Mouse (Mus musculus) heart, embryonic 11.5 days (tissue): ENCODE results near the gene Disp1. TPM values are rescaled to one million over a fixed set of nuclear protein-coding genes. Genes with fewer than 3 reads are reported as not detected.

Source experiments
- ATAC-seq: fragments of 200-750 bp; cut with Nextera tagmentation; replicated peaks from 2 replicates; pipeline ENCODE4 v1.8.0; 2017; ENCODE audit warnings: moderate library complexity; ENCODE audit not compliant: insufficient number of reproducible peaks, low FRiP score, low TSS enrichment
- H3K27ac ChIP-seq: fragments of 300-500 bp; sonication (generic); 2 replicates; pipeline ENCODE4 v1.5.1; 2014; ENCODE audit warnings: mild to moderate bottlenecking, low read depth, low read length
- H3K27me3 ChIP-seq: fragments of 300-500 bp; sonication (generic); 2 replicates; pipeline ENCODE4 v1.6.1; 2014; ENCODE audit warnings: mild to moderate bottlenecking, low read length, mixed read lengths; ENCODE audit not compliant: control insufficient read depth, insufficient read depth
- H3K36me3 ChIP-seq: fragments of 300-500 bp; sonication (generic); 2 replicates; pipeline ENCODE4 v1.6.1; 2014; ENCODE audit warnings: mild to moderate bottlenecking, low read length, moderate library complexity, mixed read lengths; ENCODE audit not compliant: control insufficient read depth, insufficient read depth
- H3K4me1 ChIP-seq: fragments of 300-500 bp; sonication (generic); 2 replicates; pipeline ENCODE4 v1.6.1; 2014; ENCODE audit warnings: low read length; ENCODE audit not compliant: control insufficient read depth, insufficient read depth
- H3K4me2 ChIP-seq: fragments of 300-500 bp; sonication (generic); 2 replicates; pipeline ENCODE4 v1.6.1; 2014; ENCODE audit warnings: mild to moderate bottlenecking, moderate library complexity
- H3K4me3 ChIP-seq: fragments of 300-500 bp; sonication (generic); 2 replicates; pipeline ENCODE4 v1.5.1; 2014; ENCODE audit warnings: low read depth, low read length
- H3K9ac ChIP-seq: fragments of 300-500 bp; sonication (generic); 2 replicates; pipeline ENCODE4 v1.6.1; 2014; ENCODE audit warnings: mild to moderate bottlenecking, low read depth, low read length, moderate library complexity
- H3K9me3 ChIP-seq: fragments of 300-500 bp; sonication (generic); replicated peaks from 2 replicates; pipeline ENCODE4 v1.6.1; 2016; ENCODE audit warnings: low read length; ENCODE audit not compliant: control insufficient read depth
- WGBS: fragments of 180-500 bp; shearing (Covaris S2); extraction: QIAGEN DNeasy Blood & Tissue Kit; methylation state at CpG from one replicate; pipeline ENCODE4 v1.1.7; 2014; ENCODE audit not compliant: insufficient replicate concordance; 5-methylcytosine and 5-hydroxymethylcytosine counted together
- polyA plus RNA-seq: library from polyadenylated mRNA; unstranded; fragments of >200 nt; fragmentation: Nextera tagmentation; extraction: Ambion mirVana; gene quantifications from 2 replicates; pipeline ENCODE4 v1.2.1, GENCODE M21; 2014

The Disp1 gene
- polyA plus RNA-seq, 1 experiment from 2014 or later, result 12.6 TPM

DNA sequence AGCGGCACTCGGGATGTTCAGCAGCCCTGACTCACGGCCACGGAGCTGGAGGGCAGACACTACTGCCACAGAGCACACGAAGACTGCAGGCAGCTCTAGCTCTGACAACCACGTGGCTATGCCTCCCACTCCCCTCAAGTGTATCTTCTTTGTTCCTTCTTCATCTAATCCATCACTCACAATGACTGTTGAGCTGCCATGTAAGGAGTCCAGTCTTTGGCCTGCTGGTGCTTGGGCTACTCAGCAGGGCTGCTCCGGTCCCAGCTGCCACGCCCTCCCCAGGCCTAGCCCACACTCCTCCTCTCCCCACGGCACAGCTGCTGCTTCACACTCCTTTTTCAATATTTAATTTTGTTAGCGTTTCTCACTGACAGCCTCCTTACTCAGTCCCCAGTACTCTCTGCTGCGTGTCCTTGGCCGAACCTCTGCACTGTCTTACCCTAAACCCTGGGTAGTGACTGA, 70.9 kb downstream of the Disp1 start:
- Histone ChIP-seq H3K4me1 (peaks cover 32% of the 10 kb centered on the region), H3K36me3 (no peaks in the 10 kb centered on the region), H3K4me2 (no peak overlapping the region), H3K27me3 (no peaks in the 10 kb centered on the region), H3K9ac (no peak overlapping the region), H3K4me3 (no peak overlapping the region), H3K9me3 (no peaks in the 10 kb centered on the region), H3K27ac (no peak overlapping the region)
- ATAC-seq, result no peak
- 53% methylated on average over 12 of the region's 12 CpGs for WGBS

- ATAC-seq, result no peak
- 33% methylated on average over 5 of the region's 5 CpGs for WGBS
- H3K27ac ChIP-seq, result no peak overlapping the region
- H3K9me3 ChIP-seq, result no peaks in the 10 kb centered on the region
- H3K4me3 ChIP-seq, result no peak overlapping the region
- no peaks in the 10 kb centered on the region for H3K36me3 ChIP-seq
- H3K4me2 ChIP-seq, result no peak overlapping the region
- H3K9ac ChIP-seq, result no peak overlapping the region
- peaks cover 30% of the 10 kb centered on the region for H3K4me1 ChIP-seq
- no peaks in the 10 kb centered on the region for H3K27me3 ChIP-seq
Observed at GRCm38 (mm10) chr1:183149571-183150105, 71.7 kb downstream of the Disp1 start.

DNA sequence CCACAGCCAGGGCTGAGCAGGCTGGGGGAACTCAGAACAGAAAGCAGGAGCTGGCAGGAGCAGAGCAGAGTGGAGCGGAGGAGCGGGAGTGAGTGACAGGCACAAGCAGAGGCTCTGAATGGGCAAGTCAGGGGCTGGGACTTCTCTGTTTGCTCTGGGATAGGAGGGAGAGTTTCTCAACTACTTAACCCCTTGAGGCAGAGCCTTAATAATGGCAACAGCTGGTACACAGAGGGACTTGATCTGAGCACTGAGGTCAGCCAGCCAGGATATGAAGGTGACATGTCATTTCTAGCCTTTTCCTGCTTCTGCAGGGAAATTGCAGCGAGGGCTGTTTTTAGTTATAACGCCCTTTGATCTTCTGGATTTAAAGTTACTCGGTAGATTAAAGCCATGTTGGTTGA, 73.9 kb downstream of the Disp1 start:
- 14% methylated on average over 5 of the region's 5 CpGs for whole genome bisulfite sequencing
- H3K4me2 ChIP-seq, result peak overlapping the region; percentile 58; the same call in 1 of the 2 replicates
- H3K4me1 ChIP-seq, result peaks cover 33% of the 10 kb centered on the region
- no peaks in the 10 kb centered on the region for H3K27me3 ChIP-seq
- no peaks in the 10 kb centered on the region for H3K9me3 ChIP-seq
- H3K4me3 ChIP-seq, result no peak overlapping the region
- no peaks in the 10 kb centered on the region for H3K36me3 ChIP-seq
- no peak overlapping the region for H3K27ac ChIP-seq
- ATAC-seq, result peak; percentile 77
- 0 out of 2 replicates have a peak overlapping the region, but pooled peaks have one; percentile 24 for H3K9ac ChIP-seq

GRCm38 (mm10) chr1:183146795-183147194, 74.5 kb downstream of the Disp1 start:
- Histone ChIP-seq H3K4me1 (peaks cover 36% of the 10 kb centered on the region), H3K9ac (peak overlapping the region; percentile 60; the same call in 1 of the 2 replicates), H3K27me3 (no peaks in the 10 kb centered on the region), H3K27ac (peak overlapping the region; percentile 25), H3K9me3 (no peaks in the 10 kb centered on the region), H3K4me2 (peak overlapping the region; percentile 58), H3K36me3 (no peaks in the 10 kb centered on the region), H3K4me3 (peak overlapping the region; percentile 21)
- WGBS, result 26% methylated on average over 9 of the region's 9 CpGs
- ATAC-seq, result no peak

GRCm38 (mm10) chr1:183146102-183146735, 75.1 kb downstream of the Disp1 start:
- no peak overlapping the region for H3K4me3 ChIP-seq
- no peak overlapping the region for H3K27ac ChIP-seq
- no peak for ATAC-seq
- peak overlapping the region; percentile 58 for H3K4me2 ChIP-seq
- no peaks in the 10 kb centered on the region for H3K27me3 ChIP-seq
- H3K9ac ChIP-seq, result no peak overlapping the region
- H3K36me3 ChIP-seq, result no peaks in the 10 kb centered on the region
- H3K4me1 ChIP-seq, result peaks cover 40% of the 10 kb centered on the region
- 55% methylated on average over 7 of the region's 7 CpGs for WGBS
- no peaks in the 10 kb centered on the region for H3K9me3 ChIP-seq

- no peak overlapping the region for H3K4me2 ChIP-seq
- no peaks in the 10 kb centered on the region for H3K36me3 ChIP-seq
- H3K27me3 ChIP-seq, result no peaks in the 10 kb centered on the region
- H3K9ac ChIP-seq, result no peak overlapping the region
- ATAC-seq, result no peak
- H3K27ac ChIP-seq, result no peak overlapping the region
- H3K4me1 ChIP-seq, result peaks cover 38% of the 10 kb centered on the region
- no peak overlapping the region for H3K4me3 ChIP-seq
- no peaks in the 10 kb centered on the region for H3K9me3 ChIP-seq
- WGBS, result 8% methylated on average over 4 of the region's 4 CpGs
Observed at GRCm38 (mm10) chr1:183144602-183145205, 76.6 kb downstream of the Disp1 start.

DNA sequence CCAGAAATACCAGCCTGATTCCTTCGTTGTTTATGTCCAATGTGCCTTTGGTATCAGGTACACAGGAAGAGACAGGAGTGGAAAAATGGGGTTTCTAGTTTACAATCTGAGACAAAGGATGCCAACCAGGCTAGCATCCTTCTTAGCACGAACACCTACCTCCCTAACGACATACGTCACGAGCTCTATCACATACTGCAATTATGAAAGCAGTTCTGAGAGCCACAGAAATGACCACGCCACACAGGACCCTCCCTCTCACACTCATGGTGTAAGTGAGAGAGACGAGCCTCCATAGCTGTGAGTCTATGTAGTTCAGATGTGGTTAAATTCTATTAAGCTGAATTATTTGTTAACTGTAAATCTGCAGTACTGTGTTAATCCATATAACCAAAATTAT, 78.1 kb downstream of the Disp1 start:
- WGBS, result 71% methylated on average over 7 of the region's 7 CpGs
- H3K9ac ChIP-seq, result no peak overlapping the region
- no peak for ATAC-seq

GRCm38 (mm10) chr1:183142566-183142965, 78.8 kb downstream of the Disp1 start:
- Histone ChIP-seq H3K9ac (no peak overlapping the region), H3K9me3 (no peaks in the 10 kb centered on the region), H3K4me1 (peaks cover 42% of the 10 kb centered on the region), H3K4me2 (no peak overlapping the region), H3K27me3 (no peaks in the 10 kb centered on the region), H3K36me3 (no peaks in the 10 kb centered on the region), H3K27ac (no peak overlapping the region), H3K4me3 (no peak overlapping the region)
- no peak for ATAC-seq
- 56% methylated on average over 5 of the region's 5 CpGs for WGBS

More for the DNA sequence above, 78.1 kb downstream of the Disp1 start:
- Histone ChIP-seq H3K36me3 (no peaks in the 10 kb centered on the region), H3K9me3 (no peaks in the 10 kb centered on the region), H3K27me3 (no peaks in the 10 kb centered on the region), H3K4me2 (no peak overlapping the region), H3K4me1 (peaks cover 40% of the 10 kb centered on the region), H3K4me3 (no peak overlapping the region), H3K27ac (no peak overlapping the region)
